In genomic region chr13:99008013-99008412, GRCm38 (mm10) we compare ENCODE assay signal across 41 mouse cellular contexts. TPM values are rescaled to one million over a fixed set of nuclear protein-coding genes. Genes with fewer than 3 reads are reported as not detected.
"Had no signal": no experiment of that assay in that cellular context is flagged by ENCODE, and none has a peak within 500 bp of the region (broad histone marks: within the 10 kb centered on the region; RNA-seq: fewer than 3 reads in every experiment).

No protein-coding gene starts in this region.

- DNase-seq: gastrocnemius, postnatal 14 days; gastrocnemius, postnatal 36 days; heart, adult 18-20 months; heart, postnatal 14 days; heart, postnatal 36 days; kidney, adult 11 months; kidney, adult 2 months; kidney, adult 9 months; kidney, postnatal 14 days; kidney, postnatal 36 days; layer of hippocampus, adult 9-11 months; layer of hippocampus, postnatal 36 days; left cerebral cortex, postnatal 4 days had no signal

- H3K4me1 ChIP-seq: hindbrain, embryonic 15.5 days; limb, embryonic 15.5 days; liver, embryonic 12.5 days had no signal

- H3K4me3 ChIP-seq: heart, embryonic 13.5 days; heart, embryonic 15.5 days; hindbrain, embryonic 13.5 days; hindbrain, embryonic 15.5 days; kidney, embryonic 15.5 days; limb, embryonic 13.5 days; limb, embryonic 15.5 days; liver, embryonic 12.5 days had no signal

- ATAC-seq: hindbrain, postnatal 0 days; intestine, embryonic 16.5 days; liver, embryonic 12.5 days had no signal

- H3K9me3 ChIP-seq: heart, embryonic 15.5 days; hindbrain, embryonic 15.5 days; limb, embryonic 15.5 days had no signal

- H3K27ac ChIP-seq: heart, embryonic 13.5 days; heart, embryonic 15.5 days; hindbrain, embryonic 13.5 days; hindbrain, embryonic 15.5 days; hindbrain, postnatal 0 days; kidney, embryonic 15.5 days; kidney, postnatal 0 days; limb, embryonic 13.5 days; limb, embryonic 15.5 days; liver, embryonic 12.5 days; liver, embryonic 14.5 days had no signal

- H3K36me3 ChIP-seq: heart, embryonic 13.5 days; heart, embryonic 15.5 days; hindbrain, embryonic 13.5 days; hindbrain, embryonic 15.5 days; kidney, embryonic 15.5 days; limb, embryonic 13.5 days; limb, embryonic 15.5 days; liver, embryonic 12.5 days had no signal

- H3K4me2 ChIP-seq: heart, embryonic 13.5 days; heart, embryonic 15.5 days; hindbrain, embryonic 13.5 days; hindbrain, embryonic 15.5 days; kidney, embryonic 15.5 days; limb, embryonic 13.5 days; limb, embryonic 15.5 days; liver, embryonic 12.5 days had no signal

- H3K27me3 ChIP-seq: heart, embryonic 13.5 days; heart, embryonic 15.5 days; hindbrain, embryonic 13.5 days; hindbrain, embryonic 15.5 days; kidney, embryonic 15.5 days; limb, embryonic 13.5 days; limb, embryonic 15.5 days; liver, embryonic 12.5 days had no signal

- H3K9ac ChIP-seq: heart, embryonic 13.5 days; heart, embryonic 15.5 days; hindbrain, embryonic 13.5 days; hindbrain, embryonic 15.5 days; kidney, embryonic 15.5 days; limb, embryonic 13.5 days; limb, embryonic 15.5 days; liver, embryonic 12.5 days; liver, embryonic 14.5 days had no signal

RNA-seq across cellular contexts. Expression of gene 1700024P04Rik, which starts 23.6 kb away (rescaled TPM):
- total RNA-seq: gastrocnemius, adult 18-20 months; gastrocnemius, adult 8-10 months; gastrocnemius, postnatal 14 days; gastrocnemius, postnatal 36 days; heart, adult 18-20 months; heart, postnatal 14 days; heart, postnatal 36 days; hematopoietic stem cell, adult 5-6 weeks; hindbrain, postnatal 0 days; layer of hippocampus, adult 18-20 months; layer of hippocampus, adult 8-10 months; layer of hippocampus, postnatal 14 days; layer of hippocampus, postnatal 36 days; left cerebral cortex, adult 18-20 months; left cerebral cortex, adult 8-10 months; left cerebral cortex, postnatal 10 days; left cerebral cortex, postnatal 25 days; left cerebral cortex, postnatal 4 days; liver, adult 2 months had no signal
- polyA plus RNA-seq: heart, embryonic 13.5 days; heart, embryonic 15.5 days; heart, postnatal 0 days; hindbrain, embryonic 11.5 days; hindbrain, embryonic 13.5 days; hindbrain, embryonic 15.5 days; hindbrain, postnatal 0 days; intestine, embryonic 14.5 days; intestine, embryonic 16.5 days; kidney, adult 2 months; kidney, embryonic 15.5 days; kidney, postnatal 0 days; large intestine, adult 2 months; limb, embryonic 11.5 days; limb, embryonic 13.5 days; limb, embryonic 15.5 days; liver, adult 2 months; liver, embryonic 12.5 days; liver, embryonic 14.5 days had no signal
